Mouse (Mus musculus) CH12.LX (cell line): Measurements from ENCODE around the gene Vstm2l. TPM values are rescaled to one million over a fixed set of nuclear protein-coding genes. Genes with fewer than 3 reads are reported as not detected.

ENCODE experiments used
- DNase-seq: peaks from one replicate; pipeline ENCODE4 v3.0.0-alpha.2; 2013; ENCODE audit errors: extremely low read depth
- H3K27ac ChIP-seq: 2 replicates; pipeline ENCODE4 v1.5.1; 2012; ENCODE audit warnings: low read depth, mild to moderate bottlenecking, control low read depth, moderate library complexity; ENCODE audit not compliant: insufficient read depth
- H3K27me3 ChIP-seq: replicated peaks from 2 replicates; pipeline ENCODE3; 2012; ENCODE audit warnings: inconsistent platforms
- H3K36me3 ChIP-seq, 2 experiments: replicated peaks in 1 of 2; 2 replicates each; pipeline versions ENCODE3 to v1.6.1; 2012; ENCODE audit warnings: inconsistent platforms in 1 of 2, low read length in 1 of 2, mild to moderate bottlenecking in 1 of 2, mixed read lengths in 1 of 2, moderate library complexity in 1 of 2; ENCODE audit not compliant: control insufficient read depth in 1 of 2, insufficient read depth in 1 of 2
- H3K4me1 ChIP-seq, 2 experiments: 2 replicates each; pipeline ENCODE4 v1.6.1; 2012; ENCODE audit warnings: inconsistent platforms in 1 of 2, moderate library complexity in 1 of 2; ENCODE audit not compliant: insufficient read depth in 2 of 2, control insufficient read depth in 1 of 2
- H3K4me2 ChIP-seq: 2 replicates; pipeline ENCODE4 v1.6.1; 2012; ENCODE audit warnings: low read depth, mild to moderate bottlenecking, control low read depth; ENCODE audit not compliant: poor library complexity, insufficient read depth, severe bottlenecking
- H3K4me3 ChIP-seq, 3 experiments: fragments of 150-350 bp in 1 of 3; sonication (generic) in 1 of 3; replicated peaks in 1 of 3; 2 replicates each; pipeline versions ENCODE3 to v1.5.1; 2011 to 2012; ENCODE audit warnings: low read depth in 2 of 3, low read length in 2 of 3, mild to moderate bottlenecking in 2 of 3, moderate library complexity in 2 of 3, control low read depth in 1 of 3, improper control_type of control experiment in 1 of 3, inconsistent platforms in 1 of 3, mixed read lengths in 1 of 3; ENCODE audit not compliant: poor library complexity in 1 of 3
- H3K79me2 ChIP-seq: replicated peaks from 2 replicates; pipeline ENCODE4 v1.6.1; 2012; ENCODE audit warnings: mild to moderate bottlenecking, moderate library complexity; ENCODE audit not compliant: control insufficient read depth, poor library complexity, insufficient read depth, severe bottlenecking; ENCODE audit errors: extremely low read depth
- H3K9ac ChIP-seq: 2 replicates; pipeline ENCODE4 v1.6.1; 2012; ENCODE audit warnings: low read depth, mild to moderate bottlenecking, control low read depth, moderate library complexity; ENCODE audit not compliant: insufficient read depth
- H3K9me3 ChIP-seq: replicated peaks from 2 replicates; pipeline ENCODE3; 2012; ENCODE audit warnings: low read length, inconsistent platforms, mixed read lengths
- BHLHE40 ChIP-seq: IDR thresholded peaks from 2 replicates; pipeline ENCODE4 v1.6.1; 2011; ENCODE audit warnings: mild to moderate bottlenecking, low read depth, low read length, improper control_type of control experiment
- EP300 ChIP-seq: IDR thresholded peaks from 2 replicates; pipeline ENCODE4 v1.6.1; 2011; ENCODE audit warnings: low read length, improper control_type of control experiment
- ETS1 ChIP-seq: conservative IDR thresholded peaks from 2 replicates; pipeline ENCODE4 v1.6.1; 2012; ENCODE audit warnings: low read depth, mild to moderate bottlenecking, inconsistent platforms, low read length, improper control_type of control experiment, moderate library complexity
- GABPA ChIP-seq: IDR thresholded peaks from 2 replicates; pipeline ENCODE4 v1.6.1; 2012; ENCODE audit warnings: low read depth, low read length, improper control_type of control experiment, inconsistent platforms; ENCODE audit not compliant: insufficient replicate concordance
- JUN ChIP-seq: IDR thresholded peaks from 2 replicates; pipeline ENCODE4 v1.6.1; 2011; ENCODE audit warnings: low read depth, mild to moderate bottlenecking, low read length, improper control_type of control experiment, moderate library complexity; ENCODE audit not compliant: insufficient read depth
- KAT2A ChIP-seq: IDR thresholded peaks from 2 replicates; pipeline ENCODE4 v1.6.1; 2012; ENCODE audit warnings: low read length, improper control_type of control experiment, inconsistent platforms; ENCODE audit not compliant: insufficient replicate concordance
- MAFK ChIP-seq: IDR thresholded peaks from 2 replicates; pipeline ENCODE4 v1.6.1; 2011; ENCODE audit warnings: low read length, improper control_type of control experiment; ENCODE audit not compliant: insufficient replicate concordance
- MAX ChIP-seq: IDR thresholded peaks from 2 replicates; pipeline ENCODE4 v1.6.1; 2011; ENCODE audit warnings: low read length, improper control_type of control experiment
- MAZ ChIP-seq: IDR thresholded peaks from 2 replicates; pipeline ENCODE4 v1.6.1; 2012; ENCODE audit warnings: low read depth, mild to moderate bottlenecking, inconsistent platforms, low read length, improper control_type of control experiment, moderate library complexity
- MYC ChIP-seq: IDR thresholded peaks from 2 replicates; pipeline ENCODE4 v1.6.1; 2011; ENCODE audit warnings: low read depth, mild to moderate bottlenecking, improper control_type of control experiment, low read length
- NELFE ChIP-seq: IDR thresholded peaks from 2 replicates; pipeline ENCODE4 v1.6.1; 2011; ENCODE audit warnings: low read depth, low read length, improper control_type of control experiment
- NRF1 ChIP-seq: IDR thresholded peaks from 2 replicates; pipeline ENCODE4 v1.6.1; 2014; ENCODE audit warnings: low read depth, mild to moderate bottlenecking, inconsistent platforms, low read length, improper control_type of control experiment, moderate library complexity
- POLR2AphosphoS2 ChIP-seq: IDR thresholded peaks from 2 replicates; pipeline ENCODE4 v1.6.1; 2011; ENCODE audit warnings: low read depth, low read length, improper control_type of control experiment
- RAD21 ChIP-seq: IDR thresholded peaks from 2 replicates; pipeline ENCODE4 v1.6.1; 2011; ENCODE audit warnings: low read depth, mild to moderate bottlenecking, low read length, improper control_type of control experiment, moderate library complexity
- RCOR1 ChIP-seq: conservative IDR thresholded peaks from 2 replicates; pipeline ENCODE4 v1.6.1; 2012; ENCODE audit warnings: low read depth, mild to moderate bottlenecking, inconsistent platforms, low read length, improper control_type of control experiment
- SIN3A ChIP-seq: IDR thresholded peaks from 2 replicates; pipeline ENCODE4 v1.6.1; 2012; ENCODE audit warnings: low read length, improper control_type of control experiment, inconsistent platforms
- SMC3 ChIP-seq: IDR thresholded peaks from 2 replicates; pipeline ENCODE4 v1.6.1; 2011; ENCODE audit warnings: low read depth, low read length, improper control_type of control experiment
- TBP ChIP-seq: conservative IDR thresholded peaks from 2 replicates; pipeline ENCODE4 v1.6.1; 2011; ENCODE audit warnings: low read depth, low read length, improper control_type of control experiment
- UBTF ChIP-seq: IDR thresholded peaks from 2 replicates; pipeline ENCODE4 v1.6.1; 2012; ENCODE audit warnings: low read depth, mild to moderate bottlenecking, inconsistent platforms, low read length, improper control_type of control experiment, moderate library complexity
- USF1 ChIP-seq: IDR thresholded peaks from 2 replicates; pipeline ENCODE4 v1.6.1; 2014; ENCODE audit warnings: low read depth, mild to moderate bottlenecking, inconsistent platforms, low read length, improper control_type of control experiment
- USF2 ChIP-seq: conservative IDR thresholded peaks from 2 replicates; pipeline ENCODE4 v1.6.1; 2011; ENCODE audit warnings: low read depth, low read length, improper control_type of control experiment
- ZKSCAN1 ChIP-seq: IDR thresholded peaks from 2 replicates; pipeline ENCODE4 v1.6.1; 2012; ENCODE audit warnings: low read depth, inconsistent platforms, low read length, improper control_type of control experiment, borderline replicate concordance
- ZMIZ1 ChIP-seq: IDR thresholded peaks from 2 replicates; pipeline ENCODE4 v1.6.1; 2012; ENCODE audit warnings: low read depth, mild to moderate bottlenecking, inconsistent platforms, low read length, improper control_type of control experiment
- ZNF384 ChIP-seq: IDR thresholded peaks from 2 replicates; pipeline ENCODE4 v1.6.1; 2012; ENCODE audit warnings: low read depth, low read length, improper control_type of control experiment, inconsistent platforms
- dilution Hi-C: fragments of 300-500 bp; cut with MboI; formaldehyde crosslinking; loops from 2 replicates; pipeline ENCODE4 v1.14.3; 2020; ENCODE audit warnings: low sequenced_read_pairs; ENCODE audit not compliant: extremely low pct_unique_long_range_greater_than_20kb, extremely low pct_ligation_motif_present
- in situ Hi-C: fragments of 300-500 bp; cut with MboI; formaldehyde crosslinking; loops from 3 replicates; pipeline ENCODE4 v1.14.3; 2019; ENCODE audit warnings: low sequenced_read_pairs, low pct_ligation_motif_present, low pct_unique_long_range_greater_than_20kb, mixed read lengths
- polyA plus RNA-seq: library from polyadenylated mRNA; unstranded; fragments of >175 nt; gene quantifications from 2 replicates; pipeline ENCODE4 v1.2.1, GENCODE M21; 2012; ENCODE audit warnings: low read depth; ENCODE audit not compliant: insufficient read length
- total RNA-seq, 2 experiments: library from RNA; depleted of rRNA; stranded (reverse); fragments of 300-350 nt in 1 of 2; fragments of >200 nt in 1 of 2; gene quantifications; 2 replicates each; pipeline ENCODE4 v1.2.3; 2012 to 2014

Vstm2l gene
- total and polyA plus RNA-seq, 3 experiments = not detected

GRCm38 (mm10) chr2:157877967-157878366, 36.5 kb upstream of the Vstm2l start:
- Histone ChIP-seq H3K4me2 (no peak overlapping the region), H3K79me2 (no peaks in the 10 kb centered on the region), H3K4me1 (peaks cover 0 to 10% of the 10 kb centered on the region in 2 experiments; a peak in 2 of 4 replicates), H3K27ac (no peak overlapping the region), H3K36me3 (peaks cover 9 to 70% of the 10 kb centered on the region in 2 experiments)
- DNase-seq = no peak
- dilution Hi-C loops = no loop called here
- TF ChIP-seq ETS1 (no peak), ZKSCAN1 (no peak)
- TF ChIP-seq, all 38 proteins: peak for 0
- Histone ChIP-seq H3K4me3 (no peak overlapping the region), H3K9me3 (no peaks in the 10 kb centered on the region), H3K27me3 (no peaks in the 10 kb centered on the region), H3K9ac (no peak overlapping the region)
- in situ Hi-C loops = no loop called here

DNA sequence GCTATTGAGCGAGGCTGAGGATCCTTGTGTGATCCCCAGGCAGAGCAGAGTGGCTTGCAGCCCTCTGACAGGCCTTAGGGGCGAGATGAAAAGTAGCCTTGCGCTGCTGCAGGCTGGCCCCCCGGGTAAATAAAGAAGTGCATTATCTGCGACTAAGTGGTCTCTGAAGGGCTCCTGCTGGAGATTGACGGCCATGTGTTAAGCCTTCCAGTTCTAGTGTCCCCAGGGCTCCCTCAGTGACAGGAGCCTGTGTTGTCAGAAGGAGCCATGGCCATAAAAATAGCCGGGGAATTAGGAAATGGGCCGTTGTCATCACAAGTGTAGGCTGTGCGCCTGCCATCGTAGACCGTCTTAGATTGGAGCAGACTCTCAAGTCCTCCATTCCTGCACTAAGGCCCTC, 32.5 kb upstream of the Vstm2l start:
- no peaks in the 10 kb centered on the region for H3K79me2 ChIP-seq
- DNase-seq = no peak
- H3K4me3 ChIP-seq = no peak overlapping the region
- H3K27ac ChIP-seq = no peak overlapping the region
- H3K9me3 ChIP-seq = no peaks in the 10 kb centered on the region
- H3K27me3 ChIP-seq = no peaks in the 10 kb centered on the region
- H3K4me1 ChIP-seq = peaks cover 3 to 14% of the 10 kb centered on the region in 2 experiments; a peak in 3 of 4 replicates
- dilution Hi-C loops = no loop called here
- H3K9ac ChIP-seq = no peak overlapping the region
- no peak overlapping the region for H3K4me2 ChIP-seq
- TF ChIP-seq MAX = no peak
- TF ChIP-seq RAD21 = no peak
- TF ChIP-seq EP300 = no peak
- TF ChIP-seq SMC3 = no peak
- TF ChIP-seq SIN3A = no peak
- no peak for TF ChIP-seq USF1
- TF ChIP-seq MAZ = no peak
- TF ChIP-seq POLR2AphosphoS2 = no peak
- TF ChIP-seq NELFE = no peak
- no peak for TF ChIP-seq TBP
- TF ChIP-seq, all 38 proteins: peak for 0
- in situ Hi-C loops = no loop called here
- peaks cover 26 to 71% of the 10 kb centered on the region in 2 experiments for H3K36me3 ChIP-seq

- DNase-seq = peak; percentile 57
- Histone ChIP-seq H3K27ac (no peak overlapping the region), H3K27me3 (no peaks in the 10 kb centered on the region), H3K79me2 (no peaks in the 10 kb centered on the region), H3K9me3 (no peaks in the 10 kb centered on the region), H3K4me2 (peak overlapping the region; percentile 8; the same call in 1 of the 2 replicates), H3K4me1 (peaks cover 13 to 47% of the 10 kb centered on the region in 2 experiments), H3K9ac (no peak overlapping the region), H3K36me3 (peaks cover 34 to 78% of the 10 kb centered on the region in 2 experiments), H3K4me3 (no peak overlapping the region)
- in situ Hi-C loops (no loop called here), dilution Hi-C loops (no loop called here)
- no peak for TF ChIP-seq MAX
- TF ChIP-seq ZMIZ1 = no peak
- no peak for TF ChIP-seq USF2
- no peak for TF ChIP-seq BHLHE40
- no peak for TF ChIP-seq JUN
- no peak for TF ChIP-seq UBTF
- TF ChIP-seq EP300 = peak; percentile 55; the same call in 1 of the 2 replicates
- no peak for TF ChIP-seq MAFK
- no peak for TF ChIP-seq KAT2A
- no peak for TF ChIP-seq TBP
- TF ChIP-seq MYC = no peak
- no peak for TF ChIP-seq NRF1
- no peak for TF ChIP-seq MAZ
- peak; percentile 80 for TF ChIP-seq ZNF384
- TF ChIP-seq GABPA = no peak
- TF ChIP-seq RCOR1 = no peak
These were observed 27.0 kb upstream of the Vstm2l start for GRCm38 (mm10) chr2:157887275-157888025.
